Mouse (Mus musculus): ENCODE results near the gene Reep6.
A peak's percentile ranks its signal among the peaks of the same experiment; 100 is the strongest.

Gene Reep6

DNA sequence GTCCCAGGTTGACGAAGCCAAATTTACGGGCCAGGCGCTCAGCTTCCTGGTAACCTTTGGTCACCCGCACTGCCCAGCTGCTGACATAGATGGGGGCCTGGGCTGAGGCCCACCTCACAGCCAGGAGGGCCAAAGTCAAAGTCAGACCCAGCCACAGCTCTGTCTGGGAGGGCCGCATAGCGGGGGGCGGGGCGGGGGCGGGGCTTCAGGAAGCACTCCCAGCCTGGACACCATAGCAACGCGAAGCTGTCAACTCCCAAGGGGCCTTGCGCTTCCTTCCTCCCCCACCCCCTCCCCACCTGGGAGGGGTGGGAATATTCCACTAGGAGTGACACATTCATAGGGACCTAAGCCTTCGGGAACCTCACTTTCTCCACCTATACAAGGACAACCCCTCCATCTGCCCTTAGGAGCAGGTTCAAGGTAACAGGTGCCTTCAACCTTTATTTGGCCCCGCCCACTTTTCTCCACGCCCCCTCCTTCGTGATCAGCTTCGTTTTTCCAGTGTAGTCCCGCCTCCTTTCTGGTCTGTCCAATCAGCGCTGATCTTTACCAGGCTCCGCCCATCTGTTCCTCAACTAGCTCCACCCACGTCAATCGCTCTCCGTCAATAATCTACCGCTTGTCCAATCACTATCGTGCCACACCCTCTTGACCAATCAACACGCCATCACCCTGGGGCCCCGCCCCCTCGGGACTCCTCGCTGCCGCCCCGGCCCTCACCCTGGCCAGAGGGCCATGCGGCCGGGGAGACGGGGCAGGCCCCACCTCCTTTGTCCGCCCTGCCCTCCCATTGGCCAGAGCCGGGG, at the start of gene Reep6, which contains the start of gene Pcsk4:
TSS of gene Reep6 (plus strand) at position 681 of the 809 bp plus-strand sequence.
TSS of gene Pcsk4 (minus strand) at position 226 of the 809 bp plus-strand sequence.
- peak; percentile 88 for DNase-seq (ENCODE audit: low spot score)

- no peak for DNase-seq (ENCODE audit: low spot score)
Measured at GRCm38 (mm10) chr10:80281304-80281703, 48.4 kb upstream of the Reep6 start.

GRCm38 (mm10) chr10:80281921-80282371, 47.8 kb upstream of the Reep6 start:
- no peak for DNase-seq (ENCODE audit: low spot score)

- no peak for DNase-seq (ENCODE audit: low spot score)
Measured at GRCm38 (mm10) chr10:80282481-80283441, 47.0 kb upstream of the Reep6 start.

DNA sequence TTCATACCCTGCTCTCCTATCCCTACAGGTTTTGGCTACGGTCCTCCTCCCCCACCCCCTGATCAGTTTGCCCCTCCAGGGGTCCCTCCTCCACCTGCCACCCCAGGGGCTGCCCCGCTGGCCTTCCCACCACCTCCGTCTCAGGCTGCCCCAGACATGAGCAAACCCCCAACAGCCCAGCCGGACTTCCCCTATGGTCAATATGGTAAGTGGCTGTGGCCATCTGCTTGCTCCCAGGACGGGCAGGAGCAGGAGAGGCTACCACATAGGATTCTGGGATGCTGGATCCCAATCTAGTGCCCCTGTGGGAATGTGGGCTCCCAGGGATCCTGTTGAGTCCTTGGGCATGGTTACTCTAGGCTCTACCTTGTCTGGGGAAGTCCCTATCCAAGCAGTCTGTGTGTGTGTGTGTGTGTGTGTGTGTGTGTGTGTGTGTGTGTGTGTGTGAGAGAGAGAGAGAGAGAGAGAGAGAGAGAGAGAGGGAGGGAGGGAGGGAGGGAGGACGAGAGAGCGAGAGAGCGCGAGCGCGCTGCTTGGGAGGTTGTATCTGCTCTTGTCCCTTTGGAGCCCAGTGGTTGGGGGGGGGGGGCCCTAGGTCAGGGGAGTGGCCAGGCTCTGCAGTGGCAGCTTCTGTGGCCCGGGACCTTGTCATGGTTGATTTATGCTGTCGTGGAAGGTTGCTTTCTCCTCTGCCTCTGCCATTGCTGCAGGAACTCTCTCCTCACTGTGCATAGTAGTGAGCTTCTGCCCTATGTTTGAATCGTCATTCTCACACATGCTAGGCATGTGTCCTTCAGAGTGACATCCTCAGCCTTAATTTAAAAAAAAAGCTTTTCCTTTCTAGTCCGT, 44.3 kb upstream of the Reep6 start:
- DNase-seq (ENCODE audit: low spot score): no peak

GRCm38 (mm10) chr10:80288097-80288496, 41.7 kb upstream of the Reep6 start:
- DNase-seq (ENCODE audit: low spot score): no peak

- no peak for DNase-seq (ENCODE audit: low spot score)
Measured at GRCm38 (mm10) chr10:80288657-80289056, 41.1 kb upstream of the Reep6 start.

DNA sequence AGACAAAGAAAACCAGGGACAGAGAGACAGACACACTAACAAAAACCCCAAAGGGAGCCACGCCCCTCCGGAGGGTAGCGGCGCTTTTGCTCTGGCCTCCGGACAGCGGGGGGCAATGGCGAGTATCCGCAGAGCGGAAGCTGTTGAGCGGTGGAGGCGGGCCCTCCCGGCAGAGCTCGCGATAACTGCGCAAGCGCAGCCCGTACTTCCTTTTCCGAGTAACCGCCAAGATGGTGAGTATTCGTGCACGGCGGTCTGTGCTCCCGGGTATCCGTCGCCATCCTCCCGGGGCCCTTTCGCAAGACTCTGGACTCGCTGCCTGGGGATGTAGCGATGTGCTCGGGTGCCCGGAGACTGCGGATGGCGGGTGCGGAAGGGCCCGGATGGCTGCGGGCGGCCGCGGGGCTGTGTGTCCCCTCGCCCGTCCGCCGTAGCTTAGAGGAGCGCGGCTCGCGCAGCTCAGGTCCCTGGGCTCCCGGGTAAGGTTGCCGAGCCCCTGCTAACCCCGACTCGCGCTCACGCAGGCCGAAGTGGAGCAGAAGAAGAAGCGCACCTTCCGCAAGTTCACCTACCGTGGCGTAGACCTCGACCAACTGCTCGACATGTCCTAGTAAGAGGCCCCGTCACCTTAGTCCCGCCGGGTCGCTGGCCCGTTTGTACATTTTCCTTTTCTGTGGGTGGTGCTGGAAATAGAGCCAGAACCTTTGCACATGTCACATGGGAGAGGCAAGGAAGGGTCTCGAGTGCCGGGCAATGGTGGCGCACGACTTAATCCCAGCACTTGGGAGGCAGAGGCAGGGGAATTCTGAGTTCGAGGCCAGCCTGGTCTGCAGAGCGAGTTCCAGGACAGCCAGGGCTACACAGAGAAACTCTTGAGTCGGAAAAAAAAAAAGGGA, 37.3 kb upstream of the Reep6 start, which contains the start of gene Rps15:
TSS of gene Rps15 (plus strand) at position 203 of the 896 bp plus-strand sequence.
- DNase-seq (ENCODE audit: low spot score): peak; percentile 91

GRCm38 (mm10) chr10:80293325-80293724, 36.4 kb upstream of the Reep6 start:
- no peak for DNase-seq (ENCODE audit: low spot score)

DNA sequence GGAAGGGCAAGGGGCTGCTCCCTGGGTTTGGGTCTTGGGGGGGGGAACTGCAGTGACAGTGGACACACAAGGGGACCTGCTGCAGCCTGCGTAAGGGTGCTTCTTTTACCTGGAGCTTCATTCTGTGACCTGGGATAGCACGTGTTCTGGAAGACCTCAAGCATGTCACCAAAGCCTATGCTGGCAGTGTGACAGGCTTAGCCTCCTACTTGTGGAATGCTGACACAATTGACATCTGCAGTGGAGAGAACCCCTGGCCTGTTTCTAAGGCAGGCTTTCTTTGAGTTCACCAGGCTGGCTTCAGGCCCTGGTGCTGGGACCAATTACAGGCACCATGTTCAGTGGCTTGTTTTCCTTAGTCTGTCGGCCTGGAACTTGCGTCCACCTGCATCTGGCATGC, 35.4 kb upstream of the Reep6 start:
- DNase-seq (ENCODE audit: low spot score): no peak

- no peak for DNase-seq (ENCODE audit: low spot score)
Measured at GRCm38 (mm10) chr10:80294788-80295303, 34.9 kb upstream of the Reep6 start.

DNA sequence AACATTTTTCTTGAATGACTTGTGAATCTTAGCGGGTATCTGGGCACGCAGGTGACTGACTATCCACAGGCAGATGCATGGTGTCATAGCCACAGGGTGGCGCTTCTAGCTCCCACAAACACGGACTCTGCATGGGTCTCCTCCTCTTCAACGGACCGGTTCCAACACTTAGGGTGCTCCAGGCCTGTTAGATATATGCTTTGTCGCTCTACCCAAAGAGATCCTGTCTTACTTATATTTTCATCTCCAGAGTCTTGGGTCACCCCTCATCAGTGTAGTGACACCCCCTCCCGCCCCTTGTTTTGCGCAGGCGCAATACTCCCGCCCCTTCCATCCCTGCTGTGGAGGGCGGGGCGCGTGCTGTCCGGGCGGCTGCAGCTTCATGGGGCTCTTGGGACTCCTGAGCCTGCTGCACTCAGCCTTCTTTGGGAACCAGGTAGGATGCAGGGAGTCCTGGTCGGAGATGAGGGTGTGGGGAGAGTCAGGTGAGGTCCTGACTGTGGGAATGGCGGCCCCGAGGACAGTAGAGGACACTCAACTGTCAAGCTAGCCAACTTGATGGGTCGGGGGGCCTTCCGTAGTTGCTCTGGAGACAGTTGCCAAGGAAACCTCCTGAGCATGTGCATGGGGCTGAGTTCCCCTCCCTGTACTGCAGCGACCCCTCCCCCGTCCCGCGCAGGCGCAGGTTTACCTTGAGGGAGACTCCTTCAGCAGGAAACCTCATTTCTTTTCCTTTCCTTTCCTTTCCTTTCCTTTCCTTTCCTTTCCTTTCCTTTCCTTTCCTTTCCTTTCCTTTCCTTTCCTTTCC, 33.9 kb upstream of the Reep6 start, which contains the start of gene Apc2:
TSS of gene Apc2 (plus strand) at position 360 of the 808 bp plus-strand sequence.
- peak; percentile 66 for DNase-seq (ENCODE audit: low spot score)

DNA sequence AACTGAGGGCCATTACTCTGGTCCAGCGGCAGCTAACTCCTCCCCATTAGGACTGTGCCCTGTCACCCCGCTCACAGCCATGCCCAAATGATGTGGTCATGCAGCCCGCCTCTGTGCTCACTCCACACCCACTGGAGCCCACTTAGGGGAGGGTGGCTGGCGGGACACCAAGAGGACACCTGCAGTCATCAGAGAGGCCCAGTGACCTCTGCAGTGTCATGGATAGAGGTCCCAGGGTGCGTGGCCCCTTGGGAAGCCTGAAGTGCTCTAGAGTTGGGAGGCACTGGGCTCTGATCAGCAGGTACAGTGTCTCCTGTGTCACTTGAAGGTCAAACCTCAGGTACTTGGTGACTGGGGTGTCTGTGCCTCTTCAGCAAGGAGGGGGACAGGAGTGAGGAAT, 32.9 kb upstream of the Reep6 start:
- no peak for DNase-seq (ENCODE audit: low spot score)

DNA sequence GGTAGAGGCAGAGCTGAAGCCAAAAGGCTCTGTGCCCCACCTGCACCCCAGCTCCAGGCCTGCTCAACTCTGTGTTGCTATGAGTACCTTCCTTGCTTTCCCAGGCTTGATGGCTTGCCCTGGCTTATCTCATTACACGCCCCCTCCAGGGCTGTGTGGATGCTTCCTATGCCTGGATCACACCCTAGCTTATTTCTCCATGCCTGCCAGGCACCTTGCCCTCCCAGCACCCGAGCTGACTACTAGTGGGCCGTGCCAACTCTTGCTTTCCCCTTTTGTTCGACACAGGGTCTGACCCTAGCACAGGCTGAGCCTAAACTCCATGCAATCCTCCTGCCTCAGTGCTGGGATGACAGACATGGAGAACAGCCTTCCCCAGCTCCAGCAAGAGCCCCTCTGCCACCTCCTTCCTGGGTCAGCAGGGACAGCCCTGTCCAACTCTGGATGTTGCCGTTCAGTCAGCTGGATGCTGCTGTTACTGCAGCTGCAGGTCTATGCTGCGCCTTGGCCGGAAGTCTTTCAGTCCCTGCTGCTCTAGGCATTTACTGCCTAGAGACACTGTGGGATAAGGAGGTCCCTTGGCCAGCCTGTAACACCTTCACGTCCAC, 32.1 kb upstream of the Reep6 start:
- DNase-seq (ENCODE audit: low spot score): no peak

GRCm38 (mm10) chr10:80298571-80299281, 31.0 kb upstream of the Reep6 start:
- no peak for DNase-seq (ENCODE audit: low spot score)

DNA sequence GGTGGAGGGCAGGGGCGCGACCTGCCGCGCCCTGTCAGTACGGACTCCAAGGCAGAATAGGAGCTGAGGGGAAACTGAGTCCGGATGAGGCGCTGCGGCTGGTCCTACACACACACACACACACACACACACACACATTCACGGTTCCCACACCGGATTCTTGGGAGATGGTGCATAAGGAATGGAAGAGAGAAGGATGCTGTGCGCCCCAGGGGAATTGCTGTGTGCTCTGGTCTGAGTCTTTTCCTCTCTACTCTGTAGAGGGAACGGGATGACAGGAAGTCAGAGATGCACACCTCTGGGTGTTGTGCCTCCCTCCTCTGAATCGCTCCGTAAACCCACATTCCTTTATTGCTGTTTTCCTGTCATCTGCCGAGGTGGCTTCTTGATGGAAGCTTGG, 30.5 kb upstream of the Reep6 start:
- no peak for DNase-seq (ENCODE audit: low spot score)

DNA sequence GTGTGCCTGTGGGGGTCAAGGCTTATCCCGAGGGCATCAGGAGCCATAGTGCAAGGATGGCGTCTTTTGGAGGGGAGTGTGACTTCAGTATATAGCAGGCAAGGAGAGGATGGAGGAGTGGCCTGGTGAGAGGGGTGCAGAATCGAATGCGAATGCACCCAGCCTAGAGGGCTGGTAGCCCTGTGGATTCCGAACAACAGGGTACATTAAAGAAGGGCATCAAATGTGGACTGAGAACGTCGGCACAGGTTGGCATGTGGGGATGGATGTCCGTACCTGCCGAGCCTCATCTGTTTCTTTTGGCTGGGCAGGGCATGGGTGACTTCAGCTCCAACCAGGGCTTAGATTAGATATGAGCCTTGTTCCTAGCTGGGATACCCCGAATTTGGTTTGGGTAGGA, 29.9 kb upstream of the Reep6 start:
- no peak for DNase-seq (ENCODE audit: low spot score)

DNA sequence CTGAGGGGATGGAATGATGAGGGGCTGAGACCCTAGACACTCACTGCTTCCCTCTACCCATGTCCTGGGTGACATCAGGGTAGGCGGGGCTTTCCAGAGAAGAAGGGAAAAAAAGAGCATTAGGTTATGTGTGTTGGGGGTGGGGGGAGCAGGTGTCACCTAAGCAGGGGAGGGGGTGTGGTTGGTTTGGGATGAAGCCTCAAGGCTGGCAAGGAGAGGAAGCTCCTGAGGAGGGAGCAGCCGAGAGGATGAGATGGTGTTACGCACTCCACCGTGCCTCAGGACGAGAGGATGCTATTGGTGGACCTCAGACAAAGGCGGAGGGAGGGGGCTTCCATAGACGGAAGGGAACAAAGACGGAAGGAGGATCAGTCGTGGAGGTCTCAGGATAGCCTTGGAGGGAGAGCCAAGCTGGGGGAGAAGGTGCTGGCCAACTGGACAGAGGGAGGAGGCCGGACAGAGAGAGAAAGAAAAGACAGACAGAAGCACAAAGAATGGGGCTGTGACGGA, 29.0 kb upstream of the Reep6 start:
- DNase-seq (ENCODE audit: low spot score): no peak
